Mouse (Mus musculus) spleen, adult 2 months (tissue): ENCODE results near the gene Casp3. TPM values are rescaled to one million over a fixed set of nuclear protein-coding genes. Genes with fewer than 3 reads are reported as not detected.
"Not testable (repeated sequence)": the region's sequence is repeated elsewhere in the genome, so short reads cannot be mapped to it uniquely, and the experiment has no call there.

ENCODE experiments used
- DNase-seq, 2 experiments: peaks; one replicate each; pipeline versions ENCODE4 v3.0.0 to v3.0.0-alpha.2; 2012 to 2021; ENCODE audit warnings: low spot score in 2 of 2, low read depth in 1 of 2
- H3K27ac ChIP-seq: fragments of 200-500 bp; 2 replicates; pipeline ENCODE4 v1.5.1; 2012; ENCODE audit warnings: low read length, inconsistent platforms; ENCODE audit not compliant: insufficient read depth
- H3K27me3 ChIP-seq: fragments of 200-500 bp; 2 replicates; pipeline ENCODE4 v1.6.1; 2012; ENCODE audit warnings: mild to moderate bottlenecking, moderate library complexity, low read length, inconsistent platforms; ENCODE audit not compliant: control insufficient read depth, insufficient read depth
- H3K36me3 ChIP-seq: fragments of 200-500 bp; 2 replicates; pipeline ENCODE4 v1.6.1; 2012; ENCODE audit warnings: mild to moderate bottlenecking, low read length, inconsistent platforms; ENCODE audit not compliant: control insufficient read depth, insufficient read depth
- H3K4me1 ChIP-seq: fragments of 200-500 bp; 2 replicates; pipeline ENCODE4 v1.6.1; 2011; ENCODE audit warnings: inconsistent platforms; ENCODE audit not compliant: control insufficient read depth, insufficient read depth, insufficient read length
- H3K4me3 ChIP-seq: fragments of 200-500 bp; 2 replicates; pipeline ENCODE4 v1.5.1; 2011; ENCODE audit warnings: mild to moderate bottlenecking, inconsistent platforms; ENCODE audit not compliant: insufficient read depth, insufficient read length; ENCODE audit errors: extremely low read depth
- CTCF ChIP-seq: fragments of 200-500 bp; IDR thresholded peaks from 2 replicates; pipeline ENCODE4 v1.5.1; 2011; ENCODE audit warnings: mild to moderate bottlenecking, inconsistent platforms; ENCODE audit not compliant: insufficient read depth, insufficient read length, insufficient replicate concordance; ENCODE audit errors: extremely low read depth
- POLR2A ChIP-seq: fragments of 200-500 bp; IDR thresholded peaks from 2 replicates; pipeline ENCODE4 v1.6.1; 2011; ENCODE audit warnings: low read depth, low read length, inconsistent platforms
- WGBS: fragments of 180-500 bp; shearing (Covaris S2); methylation state at CpG from one replicate; pipeline ENCODE4 v1.1.7; 2018; 5-methylcytosine and 5-hydroxymethylcytosine counted together
- polyA plus RNA-seq: library from polyadenylated mRNA; depleted of rRNA; stranded (reverse); fragments of >200 nt; gene quantifications from 2 replicates; pipeline ENCODE4 v1.2.3, GENCODE M21; 2012

The Casp3 gene
- polyA plus RNA-seq, 1 experiment: 5.0 TPM

- H3K4me3 ChIP-seq: no peak overlapping the region
- no peaks in the 10 kb centered on the region for H3K27me3 ChIP-seq
- no peak overlapping the region for H3K27ac ChIP-seq
- WGBS: 94% methylated on average over 2 of the region's 2 CpGs
- no peaks in the 10 kb centered on the region for H3K4me1 ChIP-seq
- H3K36me3 ChIP-seq: peaks cover 21% of the 10 kb centered on the region
- TF ChIP-seq POLR2A (no peak), CTCF (no peak)
- DNase-seq: no peak
Observed at GRCm38 (mm10) chr8:46573964-46574363, 43.1 kb upstream of the Casp3 start.

- no peak for DNase-seq
- Histone ChIP-seq H3K4me3 (no peak overlapping the region), H3K27ac (no peak overlapping the region), H3K36me3 (peaks cover 26% of the 10 kb centered on the region), H3K4me1 (no peaks in the 10 kb centered on the region), H3K27me3 (no peaks in the 10 kb centered on the region)
- WGBS: 97% methylated on average over 9 of the region's 9 CpGs
- TF ChIP-seq CTCF: no peak
- TF ChIP-seq POLR2A: no peak
Observed at GRCm38 (mm10) chr8:46578794-46579193, 38.3 kb upstream of the Casp3 start.

- H3K4me1 ChIP-seq, H3K4me3 ChIP-seq, DNase-seq, H3K27me3 ChIP-seq, H3K27ac ChIP-seq, H3K36me3 ChIP-seq: not testable (repeated sequence)
- WGBS: 92% methylated on average over 4 of the region's 4 CpGs
Observed at GRCm38 (mm10) chr8:46584328-46584727, 32.8 kb upstream of the Casp3 start.

GRCm38 (mm10) chr8:46585576-46585975, 31.5 kb upstream of the Casp3 start:
- no peaks in the 10 kb centered on the region for H3K4me1 ChIP-seq
- WGBS: 74% methylated on average over 3 of the region's 3 CpGs
- no peak for DNase-seq
- H3K4me3 ChIP-seq: no peak overlapping the region
- peaks cover 7% of the 10 kb centered on the region for H3K36me3 ChIP-seq
- no peak for TF ChIP-seq POLR2A
- no peak for TF ChIP-seq CTCF
- H3K27ac ChIP-seq: no peak overlapping the region
- H3K27me3 ChIP-seq: no peaks in the 10 kb centered on the region

GRCm38 (mm10) chr8:46587911-46588310, 29.2 kb upstream of the Casp3 start:
- Histone ChIP-seq H3K4me3 (no peak overlapping the region), H3K4me1 (no peaks in the 10 kb centered on the region), H3K27ac (no peak overlapping the region), H3K36me3 (peaks cover 4% of the 10 kb centered on the region), H3K27me3 (no peaks in the 10 kb centered on the region)
- DNase-seq: no peak
- no peak for TF ChIP-seq POLR2A
- TF ChIP-seq CTCF: no peak
- 85% methylated on average over 5 of the region's 5 CpGs for WGBS

- H3K27me3 ChIP-seq: no peaks in the 10 kb centered on the region
- H3K36me3 ChIP-seq: peaks cover 4% of the 10 kb centered on the region
- no peak overlapping the region for H3K4me3 ChIP-seq
- H3K27ac ChIP-seq: no peak overlapping the region
- DNase-seq: no peak
- H3K4me1 ChIP-seq: no peaks in the 10 kb centered on the region
- 84% methylated on average over 2 of the region's 2 CpGs for WGBS
- no peak for TF ChIP-seq CTCF
- no peak for TF ChIP-seq POLR2A
Observed at GRCm38 (mm10) chr8:46588663-46589062, 28.4 kb upstream of the Casp3 start.

- Histone ChIP-seq H3K27ac (no peak overlapping the region), H3K36me3 (peaks cover 8% of the 10 kb centered on the region), H3K4me3 (no peak overlapping the region), H3K27me3 (no peaks in the 10 kb centered on the region), H3K4me1 (peaks cover 6% of the 10 kb centered on the region; the same call in 1 of the 2 replicates)
- WGBS: 94% methylated on average over 8 of the region's 8 CpGs
- TF ChIP-seq CTCF: no peak
- no peak for TF ChIP-seq POLR2A
- no peak for DNase-seq
Observed at GRCm38 (mm10) chr8:46593067-46593466, 24.0 kb upstream of the Casp3 start.

- no peak overlapping the region for H3K4me3 ChIP-seq
- peaks cover 9% of the 10 kb centered on the region for H3K36me3 ChIP-seq
- no peak overlapping the region for H3K27ac ChIP-seq
- H3K4me1 ChIP-seq: peaks cover 6% of the 10 kb centered on the region; the same call in 1 of the 2 replicates
- TF ChIP-seq POLR2A: no peak
- no peak for TF ChIP-seq CTCF
- DNase-seq: no peak
- H3K27me3 ChIP-seq: no peaks in the 10 kb centered on the region
- 95% methylated on average over 2 of the region's 2 CpGs for WGBS
Observed at GRCm38 (mm10) chr8:46593772-46594171, 23.3 kb upstream of the Casp3 start.
